Mouse (Mus musculus) G1E (cell line): ENCODE measurements around the gene Calhm4.

Experiments
- CTCF ChIP-seq: IDR thresholded peaks from 2 replicates; pipeline ENCODE4 v1.5.1; 2012; ENCODE audit warnings: low read depth, low read length, inconsistent platforms, mixed read lengths
- GATA1 ChIP-seq: IDR thresholded peaks from 2 replicates; pipeline ENCODE4 v1.6.1; 2012; ENCODE audit warnings: borderline replicate concordance, low read length, inconsistent platforms, mixed read lengths
- GATA2 ChIP-seq: IDR thresholded peaks from 2 replicates; pipeline ENCODE4 v1.6.1; 2012; ENCODE audit warnings: low read depth, low read length, inconsistent platforms, borderline replicate concordance
- POLR2AphosphoS5 ChIP-seq: IDR thresholded peaks from 2 replicates; pipeline ENCODE4 v1.6.1; 2012; ENCODE audit warnings: low read depth, low read length, inconsistent platforms; ENCODE audit not compliant: insufficient replicate concordance
- TAL1 ChIP-seq: conservative IDR thresholded peaks from 2 replicates; pipeline ENCODE4 v1.6.1; 2012; ENCODE audit warnings: low read depth, low read length, inconsistent platforms, mixed read lengths

DNA sequence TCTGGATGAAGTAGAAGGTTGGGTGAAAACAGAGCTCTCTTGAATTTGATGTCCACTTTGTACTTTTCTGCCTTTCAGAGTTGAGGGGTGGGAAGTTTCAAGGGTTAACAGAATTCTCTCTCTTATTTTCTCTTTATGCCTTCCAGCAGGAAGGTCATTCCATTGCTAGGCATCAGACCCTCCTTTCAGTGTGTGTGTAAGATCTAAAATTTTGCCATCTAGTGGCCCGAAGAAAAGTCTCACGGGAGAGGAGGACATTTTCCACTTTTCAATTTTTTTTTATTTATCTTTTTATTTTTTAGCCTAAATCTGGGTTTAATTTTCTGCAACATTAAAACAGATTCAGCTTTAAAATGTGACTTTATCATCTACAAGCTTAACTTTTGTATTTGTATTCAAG is 27.5 kb upstream of the Calhm4 start:
- TF ChIP-seq CTCF (no peak), POLR2AphosphoS5 (no peak), GATA1 (no peak), TAL1 (no peak), GATA2 (no peak)
